Mouse (Mus musculus) adrenal gland, postnatal 4 days (tissue): ENCODE data around the gene Plekhm3. TPM values are rescaled to one million over a fixed set of nuclear protein-coding genes. Genes with fewer than 3 reads are reported as not detected.
A peak's percentile ranks its signal among the peaks of the same experiment; 100 is the strongest.
"Not testable (repeated sequence)": the region's sequence is repeated elsewhere in the genome, so short reads cannot be mapped to it uniquely, and the experiment has no call there.

Source experiments
- DNase-seq, 2 experiments: peaks; one replicate each; pipeline ENCODE4 v3.0.0; 2021 to 2022; ENCODE audit warnings: low spot score in 2 of 2, mixed read lengths in 2 of 2
- long read RNA-seq, 2 experiments: library from polyadenylated mRNA; stranded (forward); transcript quantifications; one replicate each; pipeline ENCODE4 v2.0.0; 2021
- total RNA-seq, 2 experiments: library from RNA; stranded (reverse); gene quantifications; 2 replicates each; pipeline ENCODE4 v1.2.3; 2021

Gene Plekhm3
- total RNA-seq = 10 to 100 TPM; 27.0 to 29.2 TPM
- long read RNA-seq, experiment 1, full-length matches to known transcripts = 3 of 7 reads
- long read RNA-seq, experiment 1, partial matches to known transcripts = 1 of 7 reads
- long read RNA-seq, experiment 1, other reads (novel, unspliced or antisense) = 3 of 7 reads
- long read RNA-seq, experiment 2, partial matches to known transcripts = 4 of 10 reads
- long read RNA-seq, experiment 2, other reads (novel, unspliced or antisense) = 6 of 10 reads

- peak; percentile 67 to 72 for DNase-seq
Measured at GRCm38 (mm10) chr1:64956479-64956961, at the start of gene Plekhm3. TSS of gene Plekhm3 (minus strand) at chr1:64956824.

DNA sequence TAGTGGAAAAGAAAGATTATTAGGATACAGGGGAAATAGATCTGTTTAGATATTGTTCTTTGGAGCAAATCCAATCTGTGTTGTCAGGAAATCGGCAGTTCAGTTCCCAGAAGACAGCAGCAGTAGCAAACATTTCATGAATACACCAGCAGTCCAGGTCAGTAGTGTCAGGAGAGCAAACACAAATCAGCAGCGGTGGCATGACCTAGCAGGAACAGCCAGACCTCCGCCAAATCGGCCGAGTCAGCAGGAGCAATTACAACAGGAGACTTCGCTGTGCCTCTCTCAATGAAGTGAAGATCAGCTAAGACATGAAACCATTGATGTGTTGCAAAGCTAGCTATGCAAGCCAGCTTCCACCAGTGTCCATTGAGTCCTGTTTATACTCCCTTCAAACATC lies 49.0 kb upstream of the Plekhm3 start:
- no peak for DNase-seq

- DNase-seq = no peak
Measured at GRCm38 (mm10) chr1:65004526-65004925, 47.9 kb upstream of the Plekhm3 start.

DNA sequence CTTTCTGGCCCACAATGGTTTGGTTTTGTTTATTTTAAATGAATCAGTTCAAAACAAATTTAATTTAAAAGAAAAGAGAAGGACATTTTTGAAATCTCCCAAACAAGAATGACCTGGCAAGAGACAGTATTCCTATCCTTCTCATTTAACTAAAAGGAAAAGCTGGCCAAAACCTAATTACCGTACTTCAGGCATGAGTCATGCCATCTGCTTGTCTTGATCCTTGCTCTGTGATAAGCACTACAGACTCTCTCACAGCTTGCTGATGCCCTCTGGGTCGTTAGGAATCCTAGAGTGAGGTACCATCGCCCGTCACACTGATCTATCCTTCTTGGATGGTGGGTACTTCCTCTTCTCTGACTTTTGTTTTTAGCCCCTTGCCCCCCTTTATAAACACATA lies 36.6 kb upstream of the Plekhm3 start:
- DNase-seq = no peak

DNA sequence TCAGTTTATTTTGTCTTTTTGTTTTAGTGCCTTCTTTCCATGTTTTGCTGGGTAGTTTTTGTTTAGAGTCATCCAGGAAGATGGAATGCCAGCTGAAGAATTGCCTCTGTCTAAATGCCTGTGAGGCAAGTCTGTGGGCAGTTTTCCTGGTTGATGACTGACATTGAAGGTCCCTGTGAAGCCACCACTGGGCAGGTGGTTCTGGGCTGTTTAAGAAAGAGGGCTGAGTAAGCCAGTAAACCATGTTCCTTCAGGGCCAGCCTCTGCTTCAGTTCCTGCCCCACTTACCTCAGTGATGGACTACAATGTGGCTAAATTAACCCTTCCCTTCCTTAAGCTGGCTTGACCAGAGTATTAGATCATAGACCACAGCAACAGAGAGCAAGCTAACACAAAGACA lies 31.6 kb upstream of the Plekhm3 start:
- no peak for DNase-seq

- DNase-seq = peak in 1 of 2 experiments; percentile 28
Measured at GRCm38 (mm10) chr1:64986120-64986519, 29.5 kb upstream of the Plekhm3 start.

DNA sequence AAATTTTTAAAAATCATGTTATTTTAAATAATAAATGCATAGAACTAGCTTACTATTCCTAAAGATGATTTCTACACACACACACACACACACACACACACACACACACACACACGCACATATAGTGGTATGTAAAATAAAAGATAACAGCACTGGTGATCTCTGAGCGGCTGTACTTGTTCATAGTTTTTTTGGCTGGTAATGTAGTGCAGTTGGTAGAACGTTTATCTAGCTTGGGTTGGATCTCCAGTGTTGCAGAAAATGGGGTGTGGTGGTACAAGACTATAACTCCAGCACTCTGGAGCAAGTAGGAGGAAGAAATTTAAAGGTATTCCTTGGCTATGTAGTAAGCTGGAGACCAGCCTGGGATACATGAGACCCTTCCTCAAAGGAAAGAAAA lies 26.6 kb upstream of the Plekhm3 start:
- DNase-seq = no peak

DNA sequence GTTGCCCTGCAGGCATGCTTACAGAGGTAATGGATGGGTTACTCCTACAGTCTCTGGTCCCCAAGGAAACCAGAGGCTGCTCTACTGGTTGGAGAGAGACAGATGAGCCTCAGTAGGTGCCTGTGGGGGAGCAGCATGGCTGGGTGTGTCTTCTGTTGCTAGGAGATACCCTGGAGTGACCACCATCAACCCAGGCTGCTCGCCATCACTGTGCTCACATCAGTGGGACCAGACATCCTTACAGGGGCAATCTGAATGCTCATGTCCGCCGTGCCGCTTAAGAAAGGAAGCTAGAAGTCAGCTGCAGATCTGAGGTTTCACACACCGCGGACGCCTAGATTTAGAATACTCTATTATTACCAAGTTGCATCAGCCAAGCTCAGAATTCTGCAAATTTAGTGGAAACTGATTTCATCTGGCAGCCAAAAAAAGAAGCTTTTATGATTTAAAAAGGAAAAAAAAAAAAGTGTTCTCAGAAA lies 21.7 kb upstream of the Plekhm3 start:
- no peak for DNase-seq

GRCm38 (mm10) chr1:64975346-64975745 lies 18.7 kb upstream of the Plekhm3 start:
- no peak for DNase-seq

- DNase-seq = no peak
Measured at GRCm38 (mm10) chr1:64970685-64971084, 14.1 kb upstream of the Plekhm3 start.

DNA sequence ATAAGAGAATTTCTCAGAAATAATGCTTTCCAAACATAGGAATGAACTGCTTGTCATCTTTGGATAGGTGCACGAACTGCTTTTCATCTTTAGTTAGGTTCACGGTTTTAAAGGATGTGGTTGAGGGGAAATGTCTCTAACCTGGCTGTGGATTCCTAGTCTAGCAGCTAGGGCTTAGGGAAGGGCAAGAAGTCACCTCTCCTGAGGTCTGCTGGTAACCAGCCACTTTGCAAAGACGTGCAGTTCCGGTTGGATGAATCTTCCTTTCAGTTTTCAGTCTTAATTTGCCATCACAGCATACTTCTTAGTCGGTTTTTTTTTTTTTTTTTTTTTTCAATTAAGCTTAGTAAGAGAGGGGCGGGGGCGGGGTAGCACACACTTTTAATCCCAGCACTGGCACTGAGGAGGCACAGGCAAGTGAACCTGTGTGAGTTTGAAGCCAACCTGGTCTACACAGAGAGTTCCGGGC lies 431 bp upstream of the Plekhm3 start:
- DNase-seq = no peak

DNA sequence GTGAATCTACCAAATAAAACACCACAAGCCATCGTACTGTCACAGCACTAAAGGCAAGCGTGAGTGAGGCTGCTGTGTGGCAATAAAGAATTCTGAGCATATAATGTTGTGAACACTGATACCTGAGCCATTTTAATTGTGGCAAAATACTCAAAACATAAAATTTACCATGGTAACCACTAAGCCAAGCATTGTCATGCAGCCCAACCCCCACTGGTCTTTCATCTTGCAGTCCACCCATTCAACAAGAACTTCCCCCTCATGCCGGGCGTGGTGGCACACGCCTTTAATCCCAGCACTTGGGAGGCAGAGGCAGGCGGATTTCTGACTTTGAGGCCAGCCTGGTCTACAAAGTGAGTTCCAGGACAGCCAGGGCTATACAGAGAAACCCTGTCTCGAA lies 1.8 kb downstream of the Plekhm3 start:
- not testable (repeated sequence) for DNase-seq

GRCm38 (mm10) chr1:64950271-64950670 lies 6.4 kb downstream of the Plekhm3 start:
- no peak for DNase-seq

GRCm38 (mm10) chr1:64949377-64949776 lies 7.2 kb downstream of the Plekhm3 start:
- no peak for DNase-seq

DNA sequence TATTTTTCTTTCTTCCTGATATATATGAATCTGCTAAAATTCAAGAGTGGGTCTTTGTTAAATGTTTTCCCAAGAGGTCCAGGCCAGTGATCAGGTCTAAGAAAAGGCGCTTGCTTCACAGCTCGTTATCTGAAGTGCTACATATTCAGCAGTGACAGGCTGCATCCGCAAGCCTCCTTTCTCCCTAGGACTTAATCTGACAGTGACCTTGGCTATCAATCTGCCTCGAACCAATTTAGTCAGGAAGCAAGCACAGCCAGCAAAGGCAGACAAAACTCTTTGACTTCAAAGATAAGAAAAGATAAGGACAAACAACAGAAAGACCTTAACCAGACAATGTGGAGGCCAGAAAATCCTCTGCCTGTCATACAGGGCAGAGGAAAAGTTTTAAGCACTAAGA lies 10.5 kb downstream of the Plekhm3 start:
- DNase-seq = no peak

DNA sequence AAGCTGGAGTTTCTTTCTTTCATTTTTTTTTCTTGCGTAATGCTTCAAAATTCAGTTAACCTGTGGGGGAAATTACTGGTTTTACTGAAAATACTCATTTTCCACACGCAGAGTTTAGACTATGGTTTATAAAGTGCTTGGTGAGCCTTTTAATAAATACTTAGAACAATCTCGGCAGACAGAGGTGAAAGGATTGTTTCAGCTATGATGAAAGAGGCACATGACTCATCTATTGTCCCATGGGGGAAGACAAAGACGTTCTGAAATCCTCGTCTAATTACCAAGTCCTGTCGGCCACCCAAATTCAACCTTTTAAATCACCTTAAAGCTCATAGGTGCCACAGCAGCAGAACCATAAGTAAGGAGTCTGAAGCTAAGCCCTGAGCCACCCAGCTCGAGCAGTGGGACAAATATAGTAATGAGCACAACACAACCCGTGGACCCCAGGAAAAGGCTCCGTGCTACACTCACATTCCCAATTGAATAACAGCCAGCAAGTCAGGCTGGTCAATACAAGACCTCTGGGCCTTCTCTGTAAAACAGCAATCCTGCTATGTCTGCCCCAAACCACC lies 11.3 kb downstream of the Plekhm3 start:
- no peak for DNase-seq

GRCm38 (mm10) chr1:64944746-64945145 lies 11.9 kb downstream of the Plekhm3 start:
- DNase-seq = no peak

GRCm38 (mm10) chr1:64942006-64942755 lies 14.4 kb downstream of the Plekhm3 start:
- DNase-seq = no peak

- no peak for DNase-seq
Measured at GRCm38 (mm10) chr1:64938907-64939306, 17.7 kb downstream of the Plekhm3 start.

- no peak for DNase-seq
Measured at GRCm38 (mm10) chr1:64937692-64938091, 18.9 kb downstream of the Plekhm3 start.

DNA sequence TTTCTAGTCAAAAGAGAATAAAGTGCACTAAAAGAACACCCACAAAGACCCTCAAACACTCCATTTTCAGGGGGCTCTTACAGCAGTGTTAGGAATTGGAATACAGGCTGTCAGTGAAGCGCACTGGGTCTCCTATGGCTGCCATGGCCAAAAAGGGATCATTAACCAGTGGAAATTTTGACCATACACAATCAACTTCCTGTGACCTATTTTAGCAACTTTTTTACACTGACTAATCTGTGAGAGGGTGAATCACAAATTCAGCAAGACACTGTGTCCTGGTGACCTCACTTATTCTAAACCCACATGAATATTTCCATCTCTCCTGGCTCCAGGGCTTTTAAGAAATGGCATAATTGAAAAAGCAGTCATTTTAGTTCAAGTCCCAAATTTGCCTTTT lies 23.7 kb downstream of the Plekhm3 start:
- DNase-seq = no peak

GRCm38 (mm10) chr1:64930124-64930523 lies 26.5 kb downstream of the Plekhm3 start:
- DNase-seq = no peak
